Mouse (Mus musculus): Measurements from ENCODE around the gene Trak1. TPM values are rescaled to one million over a fixed set of nuclear protein-coding genes. Genes with fewer than 3 reads are reported as not detected.
"Not testable (repeated sequence)": the region's sequence is repeated elsewhere in the genome, so short reads cannot be mapped to it uniquely, and the experiment has no call there.

Trak1 gene
- total RNA-seq, 2 experiments from 2014 or later, result 294 to 298 TPM

- no peak for DNase-seq
Measured at GRCm38 (mm10) chr9:121319323-121319966, 22.1 kb downstream of the Trak1 start.

- no peak for DNase-seq
Measured at GRCm38 (mm10) chr9:121320433-121320832, 23.1 kb downstream of the Trak1 start.

- DNase-seq, result no peak
Measured at GRCm38 (mm10) chr9:121321118-121321517, 23.8 kb downstream of the Trak1 start.

GRCm38 (mm10) chr9:121322034-121322433, 24.7 kb downstream of the Trak1 start:
- peak; percentile 63 to 78 for DNase-seq

- DNase-seq, result not testable (repeated sequence)
Measured at GRCm38 (mm10) chr9:121328342-121328741, 31.0 kb downstream of the Trak1 start.

- peak; percentile 72 to 85 for DNase-seq
Measured at GRCm38 (mm10) chr9:121329181-121329580, 31.9 kb downstream of the Trak1 start.

GRCm38 (mm10) chr9:121330065-121330464, 32.8 kb downstream of the Trak1 start:
- no peak for DNase-seq

- peak; percentile 66 to 72 for DNase-seq
Measured at GRCm38 (mm10) chr9:121331438-121331837, 34.1 kb downstream of the Trak1 start.

- DNase-seq, result peak; percentile 79 to 84
Measured at GRCm38 (mm10) chr9:121331878-121332630, 34.8 kb downstream of the Trak1 start.

- no peak for DNase-seq
Measured at GRCm38 (mm10) chr9:121333559-121333958, 36.3 kb downstream of the Trak1 start.

GRCm38 (mm10) chr9:121334311-121334851, 37.1 kb downstream of the Trak1 start:
- no peak for DNase-seq

GRCm38 (mm10) chr9:121335568-121335967, 38.3 kb downstream of the Trak1 start:
- peak in 1 of 2 experiments; percentile 75 for DNase-seq

GRCm38 (mm10) chr9:121336324-121336946, 39.1 kb downstream of the Trak1 start:
- DNase-seq, result no peak

- peak in 1 of 2 experiments; percentile 78 for DNase-seq
Measured at GRCm38 (mm10) chr9:121337216-121337937, 40.1 kb downstream of the Trak1 start.

GRCm38 (mm10) chr9:121337938-121338289, 40.6 kb downstream of the Trak1 start:
- DNase-seq, result no peak

- DNase-seq, result peak in 1 of 2 experiments; percentile 64
Measured at GRCm38 (mm10) chr9:121341832-121342231, 44.5 kb downstream of the Trak1 start.

- DNase-seq, result no peak
Measured at GRCm38 (mm10) chr9:121342510-121343110, 45.3 kb downstream of the Trak1 start.

- no peak for DNase-seq
Measured at GRCm38 (mm10) chr9:121343122-121343876, 46.0 kb downstream of the Trak1 start.

GRCm38 (mm10) chr9:121344344-121344743, 47.0 kb downstream of the Trak1 start:
- peak in 1 of 2 experiments; percentile 37 for DNase-seq

- DNase-seq, result peak; percentile 81 to 87
Measured at GRCm38 (mm10) chr9:121345427-121346130, 48.3 kb downstream of the Trak1 start.

Data from heart, adult 18-20 months (tissue).